Mouse (Mus musculus) adrenal gland, adult 8-10 months (tissue): ENCODE measurements around the gene Adcy4. TPM values are rescaled to one million over a fixed set of nuclear protein-coding genes. Genes with fewer than 3 reads are reported as not detected.
A peak's percentile ranks its signal among the peaks of the same experiment; 100 is the strongest.

Experiments used
- DNase-seq: peaks from one replicate; pipeline ENCODE4 v3.0.0; 2022
- total RNA-seq, 4 experiments: library from RNA; stranded (reverse); gene quantifications; 2 replicates each; pipeline ENCODE4 v1.2.4; 2022

Gene Adcy4
- 1 to 10 TPM; 5.2 to 9.1 (median 7.8) TPM for total RNA-seq

GRCm38 (mm10) chr14:55783958-55784235 lies at the start of gene Adcy4:
TSS of gene Adcy4 (minus strand) at chr14:55784095.
- no peak for DNase-seq

DNA sequence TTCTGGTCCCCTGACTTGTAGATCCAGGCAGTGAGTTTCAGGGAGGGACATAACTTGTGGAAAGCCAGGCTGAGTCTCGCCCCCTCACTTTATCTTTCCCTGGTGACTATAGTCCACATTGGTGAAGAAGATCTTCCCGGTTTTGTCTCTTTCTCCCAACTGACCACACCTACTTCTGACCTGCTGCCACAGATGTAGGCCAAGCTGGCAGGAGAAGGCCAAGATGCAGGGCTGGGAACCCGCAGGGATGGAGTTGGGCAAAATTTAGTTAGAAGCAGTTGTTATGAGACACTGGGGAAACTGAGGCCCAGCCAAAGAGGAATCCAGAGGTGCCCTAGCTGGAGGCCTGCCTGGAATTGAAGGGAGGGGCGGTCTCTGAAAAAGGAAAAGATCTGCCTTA lies 49.2 kb upstream of the Adcy4 start:
- DNase-seq = no peak

DNA sequence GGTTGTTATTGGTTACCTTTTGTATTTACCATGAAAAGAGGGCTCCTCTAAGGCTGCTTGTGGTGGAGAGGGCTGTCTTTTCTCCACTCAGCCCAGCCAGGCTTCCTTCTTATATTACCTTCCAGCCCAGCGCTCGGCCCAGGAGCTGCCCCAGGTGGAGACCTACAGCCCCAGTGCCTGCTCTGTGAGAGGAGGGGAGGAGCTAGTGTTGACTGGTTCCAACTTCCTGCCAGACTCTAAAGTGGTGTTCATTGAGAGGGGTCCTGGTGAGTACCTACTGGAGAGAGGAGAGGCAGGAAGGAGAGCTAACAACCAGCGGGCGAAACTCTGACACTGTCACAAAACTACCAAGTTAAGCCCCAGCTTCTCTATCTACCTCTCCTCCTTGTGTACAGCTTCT lies 46.4 kb upstream of the Adcy4 start:
- DNase-seq = no peak

- DNase-seq = no peak
Observed at GRCm38 (mm10) chr14:55829854-55830253, 46.0 kb upstream of the Adcy4 start.

GRCm38 (mm10) chr14:55828716-55829263 lies 44.9 kb upstream of the Adcy4 start:
- no peak for DNase-seq

DNA sequence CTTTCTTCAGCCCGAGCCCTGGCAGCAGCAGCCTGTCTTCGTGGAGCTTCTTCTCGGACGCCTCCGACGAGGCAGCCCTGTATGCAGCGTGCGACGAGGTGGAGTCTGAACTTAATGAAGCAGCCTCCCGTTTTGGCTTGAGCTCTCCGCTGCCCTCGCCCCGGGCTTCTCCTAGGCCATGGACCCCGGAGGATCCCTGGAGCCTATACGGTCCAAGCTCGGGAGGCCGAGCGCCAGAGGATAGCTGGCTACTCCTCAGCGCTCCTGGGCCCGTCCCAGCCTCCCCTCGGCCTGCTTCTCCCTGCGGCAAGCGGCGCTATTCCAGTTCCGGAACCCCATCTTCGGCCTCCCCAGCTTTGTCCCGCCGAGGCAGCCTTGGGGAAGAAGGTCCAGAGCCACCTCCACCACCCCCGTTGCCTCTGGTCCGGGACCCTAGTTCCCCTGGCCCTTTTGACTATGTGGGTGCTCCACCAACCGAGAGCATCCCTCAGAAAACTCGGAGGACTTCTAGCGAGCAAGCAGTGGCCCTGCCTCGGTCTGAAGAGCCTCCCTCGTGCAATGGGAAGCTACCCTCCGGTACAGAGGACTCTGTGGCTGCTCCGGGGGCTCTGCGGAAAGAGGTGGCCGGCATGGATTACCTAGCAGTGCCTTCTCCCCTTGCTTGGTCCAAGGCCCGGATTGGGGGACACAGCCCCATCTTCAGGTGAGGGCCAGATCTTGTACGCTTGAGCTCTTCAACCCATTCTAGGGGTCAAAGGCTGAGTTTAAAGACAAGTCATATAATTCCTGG lies 42.9 kb upstream of the Adcy4 start:
- no peak for DNase-seq

- DNase-seq = no peak
Observed at GRCm38 (mm10) chr14:55826142-55826541, 42.2 kb upstream of the Adcy4 start.

- DNase-seq = no peak
Observed at GRCm38 (mm10) chr14:55825216-55826051, 41.5 kb upstream of the Adcy4 start.

DNA sequence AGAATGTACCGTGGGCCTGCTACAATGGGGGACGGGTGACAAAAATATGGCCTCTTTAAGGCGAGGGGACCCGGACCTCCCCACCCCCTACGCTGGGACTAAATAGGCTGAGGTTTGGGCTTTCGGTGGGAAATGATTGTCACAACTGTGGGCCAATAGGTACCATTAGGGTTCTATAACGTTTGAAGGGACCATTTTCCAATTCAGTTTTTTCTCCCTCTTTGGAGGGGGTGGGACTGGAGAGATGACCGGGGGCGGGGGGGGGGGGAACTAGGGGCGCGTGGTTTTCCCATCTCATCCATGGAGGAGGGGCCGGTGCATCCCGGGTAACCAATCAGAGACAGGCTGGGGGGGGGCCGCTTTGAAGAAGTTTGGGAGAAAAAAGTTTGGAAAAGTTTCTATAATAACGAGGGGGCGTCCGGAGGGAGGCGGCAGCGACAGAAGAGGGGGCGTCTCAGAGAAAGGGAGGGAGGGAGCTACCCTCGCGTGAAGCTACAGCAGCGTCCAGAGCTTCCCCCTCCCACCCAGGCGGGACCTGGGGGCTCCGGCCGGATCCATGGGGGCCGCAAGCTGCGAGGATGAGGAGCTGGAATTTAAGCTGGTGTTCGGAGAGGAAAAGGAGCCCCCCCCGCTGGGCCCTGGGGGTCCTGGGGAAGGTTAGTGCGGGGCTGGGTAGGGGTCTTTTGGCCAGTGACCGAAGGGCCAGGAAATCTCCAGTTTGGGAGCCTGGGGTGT lies 40.8 kb upstream of the Adcy4 start:
- no peak for DNase-seq

DNA sequence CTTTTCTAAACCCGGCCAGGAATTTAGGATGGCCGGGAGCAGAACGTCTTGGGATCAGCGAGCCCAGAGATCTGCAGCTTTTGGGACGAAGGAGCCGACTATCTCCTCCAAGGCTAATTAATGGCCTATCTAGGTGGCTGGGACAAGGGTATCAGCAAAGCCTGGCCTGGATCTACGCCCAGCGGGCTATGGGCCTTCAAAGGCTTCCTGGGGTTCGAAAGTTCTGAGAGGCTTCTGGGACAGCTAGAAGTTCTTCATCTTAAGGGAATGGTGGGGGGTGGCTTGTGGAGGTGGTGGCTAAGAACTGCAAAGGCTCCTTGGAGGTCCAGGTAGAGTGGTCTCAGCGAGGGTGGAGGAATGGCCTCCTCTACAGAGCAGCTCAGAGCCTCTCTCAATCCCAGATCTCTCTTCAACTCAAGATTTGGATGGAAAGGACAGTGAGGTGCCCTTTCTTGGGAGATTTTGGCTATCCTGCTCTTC lies 40.1 kb upstream of the Adcy4 start:
- DNase-seq = no peak

GRCm38 (mm10) chr14:55822991-55823762 lies 39.3 kb upstream of the Adcy4 start, which contains the start of gene Nfatc4:
TSS of gene Nfatc4 (plus strand) at chr14:55823144.
- peak; percentile 60 for DNase-seq

DNA sequence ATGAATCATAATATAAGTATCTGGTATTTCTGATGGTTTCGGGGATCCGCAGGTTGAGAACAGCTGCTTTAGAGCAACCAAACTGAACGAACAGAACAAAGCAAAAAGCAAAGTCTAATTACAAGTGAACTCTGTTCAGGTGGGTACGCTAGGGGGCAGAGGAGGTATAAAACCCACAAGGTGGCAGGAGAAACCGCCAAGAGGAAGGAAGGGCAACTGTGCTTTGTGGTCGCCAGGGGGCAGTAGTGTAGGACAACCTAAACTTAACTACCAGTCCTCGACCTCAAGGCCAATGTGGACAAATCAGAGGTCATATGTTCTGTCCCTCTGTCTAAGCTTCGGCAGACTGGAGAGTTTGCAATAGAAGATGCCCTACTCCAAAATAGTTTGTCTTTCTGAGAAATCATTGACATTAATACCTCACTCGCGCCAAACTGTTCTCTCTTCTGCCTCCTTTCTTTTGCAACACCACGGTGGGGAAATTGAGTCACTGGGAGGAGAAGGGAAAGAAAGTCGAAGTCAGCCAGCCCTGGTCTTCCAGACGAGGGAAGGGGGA lies 38.6 kb upstream of the Adcy4 start:
- peak; percentile 74 for DNase-seq

- no peak for DNase-seq
Observed at GRCm38 (mm10) chr14:55820576-55820975, 36.7 kb upstream of the Adcy4 start.

GRCm38 (mm10) chr14:55819845-55820405 lies 36.0 kb upstream of the Adcy4 start:
- no peak for DNase-seq

DNA sequence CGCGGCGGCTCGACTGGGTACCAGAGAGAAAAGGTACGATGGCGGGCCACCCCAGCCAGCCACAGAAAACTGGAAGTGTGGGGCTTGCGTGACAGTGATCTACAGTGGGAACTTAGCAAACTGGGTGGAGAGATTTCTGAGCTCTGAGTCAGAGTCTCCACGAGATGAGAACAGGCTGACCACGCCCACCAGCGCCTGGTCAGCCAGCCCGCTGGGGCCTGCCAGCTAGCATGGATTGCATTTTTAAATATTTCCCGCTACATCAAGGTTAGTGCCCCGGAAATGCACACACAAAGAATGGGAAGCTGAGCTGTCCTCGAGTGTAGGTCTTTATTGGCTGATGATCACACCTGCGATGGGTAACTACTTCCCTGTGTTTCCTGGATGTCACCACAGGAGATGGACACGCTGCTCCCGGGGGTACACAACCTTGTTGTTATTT lies 31.4 kb upstream of the Adcy4 start:
- DNase-seq = peak; percentile 81

- DNase-seq = peak; percentile 71
Observed at GRCm38 (mm10) chr14:55814885-55815284, 31.0 kb upstream of the Adcy4 start.

DNA sequence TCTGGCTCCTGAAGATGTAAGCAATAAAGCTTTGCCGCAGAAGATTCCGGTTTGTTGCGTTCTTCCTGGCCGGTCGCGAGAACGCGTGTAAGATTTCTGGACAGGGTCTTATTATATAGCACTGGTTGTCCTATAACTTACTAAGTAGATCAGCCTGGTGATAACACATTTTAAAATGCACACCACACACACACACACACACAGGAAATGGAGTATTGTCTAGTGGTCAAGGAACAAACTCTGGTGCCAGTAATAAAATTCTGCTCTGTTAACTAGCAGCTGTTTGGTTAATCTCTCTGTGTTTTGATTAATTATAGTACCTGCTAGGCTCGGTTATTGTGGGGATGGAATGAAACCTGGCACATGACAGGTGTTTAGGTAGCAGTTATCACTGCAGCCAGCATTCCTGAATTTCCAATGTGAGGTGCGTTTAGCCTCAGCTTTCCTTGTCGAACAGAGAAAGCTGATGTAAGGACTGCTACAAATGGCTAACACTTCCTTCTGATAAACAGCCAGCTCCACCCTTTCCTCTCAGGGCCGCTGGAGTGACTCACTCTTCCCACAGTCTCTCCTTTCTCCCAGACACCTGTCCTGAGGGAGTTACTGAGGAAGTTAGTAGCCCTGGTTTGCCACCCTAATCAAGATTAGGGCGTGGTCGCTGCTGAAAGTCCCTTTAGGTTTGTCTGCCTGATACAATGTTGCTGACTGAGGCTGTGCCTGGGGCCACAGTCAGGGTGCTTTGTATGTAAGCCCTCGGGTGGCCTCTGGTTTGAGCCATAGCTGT lies 11.7 kb upstream of the Adcy4 start:
- DNase-seq = no peak

GRCm38 (mm10) chr14:55793946-55794345 lies 10.1 kb upstream of the Adcy4 start:
- no peak for DNase-seq

DNA sequence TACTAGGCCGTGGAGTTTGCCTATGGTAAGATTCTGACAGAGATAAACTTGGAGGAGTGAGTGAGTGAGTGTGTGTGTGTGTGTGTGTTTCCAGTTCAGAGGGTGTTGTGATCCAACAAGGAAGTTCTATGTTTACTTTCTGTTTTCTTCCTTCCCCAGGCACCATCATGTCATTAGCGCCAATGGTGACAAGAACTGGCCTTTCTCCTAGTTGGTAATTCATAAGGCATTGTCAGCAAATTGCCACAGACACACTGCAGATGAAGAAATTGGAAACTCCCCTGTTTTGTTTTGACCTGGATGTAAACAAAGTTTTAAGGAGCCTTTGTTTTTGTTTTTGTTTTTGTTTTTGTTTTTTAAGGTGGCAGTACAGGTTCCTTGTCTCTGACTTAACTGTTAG lies 9.6 kb upstream of the Adcy4 start:
- DNase-seq = no peak
